ENCODE assay signal across 13 mouse cellular contexts in the genomic region with DNA sequence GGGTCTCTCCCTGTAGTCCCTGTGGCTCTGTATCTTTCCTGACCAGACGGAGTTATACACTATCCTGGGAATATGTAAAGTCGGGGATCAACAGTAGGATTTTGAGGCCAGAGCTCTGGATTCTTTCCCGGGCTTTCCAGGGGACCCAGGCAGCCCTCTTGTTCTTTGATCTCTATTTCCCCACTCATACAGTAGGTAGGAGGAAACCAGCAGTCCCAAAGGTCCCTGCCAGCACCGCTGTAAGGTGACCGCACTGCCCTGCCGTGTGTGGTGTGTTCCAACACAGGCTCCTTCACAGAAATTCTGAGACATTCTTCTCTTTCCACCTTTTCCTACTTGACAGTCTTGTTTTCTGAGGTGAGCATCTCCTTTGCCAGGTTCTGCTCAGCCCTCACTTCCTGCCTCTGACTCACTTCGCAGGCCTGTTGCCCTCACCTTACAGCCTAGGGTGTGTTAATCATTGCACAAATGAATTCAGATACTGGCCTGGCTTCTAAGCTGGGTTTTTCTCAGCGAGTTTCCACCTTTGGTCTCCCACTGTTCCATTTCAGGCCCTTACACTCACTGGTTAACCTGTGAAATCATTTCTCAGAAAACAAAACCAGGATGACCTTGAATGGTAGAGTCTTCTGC. TPM values are rescaled to one million over a fixed set of nuclear protein-coding genes. Genes with fewer than 3 reads are reported as not detected.
DNase-seq lines count a peak whose midpoint lies in the region.
"Had no signal": no experiment of that assay in that cellular context is flagged by ENCODE, and none has a peak within 500 bp of the region (broad histone marks: within the 10 kb centered on the region; RNA-seq: fewer than 3 reads in every experiment).

No protein-coding gene starts in this region.

- intact Hi-C loops in heart, postnatal 14 days (cut with DNase I) = no loop called here
- intact Hi-C loops in heart, postnatal 36 days (cut with DNase I) = no loop called here

- DNase-seq in urinary bladder, postnatal 14 days (ENCODE audit: low spot score) = peak; percentile 16
- DNase-seq in urinary bladder, postnatal 10 days (ENCODE audit: low spot score) = no peak
- DNase-seq in kidney, adult 18-20 months = peak; percentile 64
- DNase-seq in kidney, postnatal 25 days = peak; percentile 54 to 84
- DNase-seq in cerebellum, postnatal 36 days = no peak
- no peak for DNase-seq in heart, postnatal 14 days
- DNase-seq in heart, postnatal 36 days = no peak
- no peak for DNase-seq in layer of hippocampus, postnatal 36 days
- DNase-seq: cerebellum, adult 2 months; embryo, embryonic 11 days; gastrocnemius, postnatal 25 days; layer of hippocampus, adult 9-11 months; thymus, adult 18-20 months had no signal

RNA-seq across cellular contexts. Expression of a gene that starts 53.0 kb away (rescaled TPM):
- total RNA-seq in heart, postnatal 14 days (2021) = 10 to 100 TPM; 29.7 to 46.1 TPM
- total RNA-seq in heart, postnatal 36 days (2021) = 10 to 100 TPM; 24.2 to 40.9 TPM
- 10 to 100 TPM; 15.4 to 16.6 TPM for total RNA-seq in layer of hippocampus, postnatal 36 days (2021)

Comparison
In these comparisons a context has a peak if more than half of its experiments do, and no peak if none do; other contexts are left out.
1. DNase-seq: peak in urinary bladder, postnatal 14 days (single experiment), kidney, adult 18-20 months (single experiment) and kidney, postnatal 25 days (2 of 2); none in urinary bladder, postnatal 10 days (single experiment), cerebellum, postnatal 36 days (0 of 2), heart, postnatal 14 days (0 of 2), heart, postnatal 36 days (0 of 2) and layer of hippocampus, postnatal 36 days (0 of 2).